Mouse (Mus musculus) Muller cell, postnatal 12 days (primary cell): ENCODE measurements around the gene Zdhhc7.

Source experiments
- DNase-seq: peaks from one replicate; pipeline ENCODE4 v3.0.0-alpha.2; 2015; ENCODE audit errors: inconsistent ontology term

Gene Zdhhc7

GRCm38 (mm10) chr8:120114315-120114841 lies 13.1 kb upstream of the Zdhhc7 start:
- peak; percentile 68 for DNase-seq

GRCm38 (mm10) chr8:120113758-120114255 lies 12.5 kb upstream of the Zdhhc7 start, which contains the start of gene 6430548M08Rik:
Gene 6430548M08Rik (plus strand): TSS chr8:120114152.
- DNase-seq: peak; percentile 100

- DNase-seq: peak; percentile 84
Measured at GRCm38 (mm10) chr8:120113306-120113705, 12.0 kb upstream of the Zdhhc7 start.

GRCm38 (mm10) chr8:120112535-120112934 lies 11.3 kb upstream of the Zdhhc7 start:
- DNase-seq: no peak

GRCm38 (mm10) chr8:120111382-120111781 lies 10.1 kb upstream of the Zdhhc7 start:
- no peak for DNase-seq

GRCm38 (mm10) chr8:120110966-120111365 lies 9.7 kb upstream of the Zdhhc7 start:
- no peak for DNase-seq

GRCm38 (mm10) chr8:120109149-120109548 lies 7.9 kb upstream of the Zdhhc7 start:
- no peak for DNase-seq

- no peak for DNase-seq
Measured at GRCm38 (mm10) chr8:120104721-120105272, 3.5 kb upstream of the Zdhhc7 start.

- no peak for DNase-seq
Measured at GRCm38 (mm10) chr8:120103916-120104315, 2.6 kb upstream of the Zdhhc7 start.

- DNase-seq: peak; percentile 11
Measured at GRCm38 (mm10) chr8:120100388-120101067, 754 bp downstream of the Zdhhc7 start.

GRCm38 (mm10) chr8:120096486-120096885 lies 4.8 kb downstream of the Zdhhc7 start:
- DNase-seq: peak; percentile 24

- DNase-seq: no peak
Measured at GRCm38 (mm10) chr8:120094801-120095200, 6.5 kb downstream of the Zdhhc7 start.

GRCm38 (mm10) chr8:120093103-120093502 lies 8.2 kb downstream of the Zdhhc7 start:
- DNase-seq: no peak

GRCm38 (mm10) chr8:120091032-120091431 lies 10.2 kb downstream of the Zdhhc7 start:
- no peak for DNase-seq

- DNase-seq: no peak
Measured at GRCm38 (mm10) chr8:120089511-120089910, 11.8 kb downstream of the Zdhhc7 start.

- DNase-seq: no peak
Measured at GRCm38 (mm10) chr8:120084783-120085182, 16.5 kb downstream of the Zdhhc7 start.

GRCm38 (mm10) chr8:120083261-120083660 lies 18.0 kb downstream of the Zdhhc7 start:
- no peak for DNase-seq

- DNase-seq: no peak
Measured at GRCm38 (mm10) chr8:120079361-120079760, 21.9 kb downstream of the Zdhhc7 start.

- DNase-seq: peak; percentile 79
Measured at GRCm38 (mm10) chr8:120078080-120078479, 23.2 kb downstream of the Zdhhc7 start.

GRCm38 (mm10) chr8:120075347-120075746 lies 25.9 kb downstream of the Zdhhc7 start:
- peak; percentile 63 for DNase-seq

GRCm38 (mm10) chr8:120074516-120074915 lies 26.8 kb downstream of the Zdhhc7 start:
- DNase-seq: no peak

GRCm38 (mm10) chr8:120072827-120073226 lies 28.5 kb downstream of the Zdhhc7 start:
- no peak for DNase-seq

GRCm38 (mm10) chr8:120072259-120072658 lies 29.0 kb downstream of the Zdhhc7 start:
- peak; percentile 63 for DNase-seq
